Mouse (Mus musculus) erythroid progenitor cell, adult 5-6 weeks (primary cell): ENCODE results near the gene Hist1h3b. TPM values are rescaled to one million over a fixed set of nuclear protein-coding genes. Genes with fewer than 3 reads are reported as not detected.
"Not testable (repeated sequence)": the region's sequence is repeated elsewhere in the genome, so short reads cannot be mapped to it uniquely, and the experiment has no call there.

Source experiments
- ATAC-seq: replicated peaks from 2 replicates; pipeline ENCODE4 v1.8.0; 2016; ENCODE audit warnings: moderate number of reproducible peaks, mild to moderate bottlenecking, moderate TSS enrichment, inconsistent platforms; ENCODE audit not compliant: poor library complexity, low FRiP score, severe bottlenecking
- total RNA-seq, 2 experiments: library from RNA; stranded (forward) in 1 of 2; stranded (reverse) in 1 of 2; fragments of 150-400 nt in 1 of 2; fragments of 186-747, 209-891 nt in 1 of 2; gene quantifications; 2 replicates each; pipeline versions ENCODE4 v1.2.3 to v1.2.4; 2015 to 2017; ENCODE audit warnings: low replicate concordance in 2 of 2

Gene Hist1h3b
- total RNA-seq (2015; ENCODE audit: low replicate concordance) (1,233 and 1,450 TPM in 2 replicates), total RNA-seq (2017; ENCODE audit: low replicate concordance) (1,686 and 1,833 TPM in 2 replicates)

GRCm38 (mm10) chr13:23752067-23752741 lies at the start of gene Hist1h3b:
Gene Hist1h3b (plus strand): TSS chr13:23752267.
- ATAC-seq: peak; percentile 67

- not testable (repeated sequence) for ATAC-seq
Measured at GRCm38 (mm10) chr13:23702801-23703200, 49.3 kb upstream of the Hist1h3b start.

GRCm38 (mm10) chr13:23705751-23706356 lies 46.2 kb upstream of the Hist1h3b start:
- no peak for ATAC-seq

GRCm38 (mm10) chr13:23706771-23707170 lies 45.3 kb upstream of the Hist1h3b start:
- ATAC-seq: no peak

GRCm38 (mm10) chr13:23708041-23708440 lies 44.0 kb upstream of the Hist1h3b start:
- ATAC-seq: no peak

GRCm38 (mm10) chr13:23708654-23709053 lies 43.4 kb upstream of the Hist1h3b start:
- no peak for ATAC-seq

- no peak for ATAC-seq
Measured at GRCm38 (mm10) chr13:23709714-23710373, 42.2 kb upstream of the Hist1h3b start.

- ATAC-seq: peak; percentile 59
Measured at GRCm38 (mm10) chr13:23710374-23711089, 41.5 kb upstream of the Hist1h3b start, which contains the start of gene Hfe. Gene Hfe (minus strand): TSS chr13:23710854.

GRCm38 (mm10) chr13:23716261-23717042 lies 35.6 kb upstream of the Hist1h3b start:
- no peak for ATAC-seq

- ATAC-seq: no peak
Measured at GRCm38 (mm10) chr13:23717176-23717575, 34.9 kb upstream of the Hist1h3b start.

GRCm38 (mm10) chr13:23717593-23718245 lies 34.3 kb upstream of the Hist1h3b start:
- not testable (repeated sequence) for ATAC-seq

GRCm38 (mm10) chr13:23724239-23724638 lies 27.8 kb upstream of the Hist1h3b start:
- no peak for ATAC-seq

GRCm38 (mm10) chr13:23725213-23725612 lies 26.9 kb upstream of the Hist1h3b start:
- ATAC-seq: no peak

- peak; percentile 50 for ATAC-seq
Measured at GRCm38 (mm10) chr13:23728472-23729191, 23.4 kb upstream of the Hist1h3b start.

GRCm38 (mm10) chr13:23729192-23729525 lies 22.9 kb upstream of the Hist1h3b start:
- no peak for ATAC-seq

- no peak for ATAC-seq
Measured at GRCm38 (mm10) chr13:23729706-23730105, 22.4 kb upstream of the Hist1h3b start.

GRCm38 (mm10) chr13:23730479-23730878 lies 21.6 kb upstream of the Hist1h3b start:
- no peak; the same call in 1 of the 2 replicates for ATAC-seq

- peak; percentile 87 for ATAC-seq
Measured at GRCm38 (mm10) chr13:23732156-23732804, 19.8 kb upstream of the Hist1h3b start.
